Mouse (Mus musculus) kidney, adult 2 months (tissue): ENCODE measurements around the gene Fkbp3. TPM values are rescaled to one million over a fixed set of nuclear protein-coding genes. Genes with fewer than 3 reads are reported as not detected.
A peak's percentile ranks its signal among the peaks of the same experiment; 100 is the strongest.

Experiments
- DNase-seq: peaks from one replicate; pipeline ENCODE4 v3.0.0; 2021
- H3K27ac ChIP-seq: fragments of 200-500 bp; 2 replicates; pipeline ENCODE4 v1.5.1; 2012; ENCODE audit warnings: low read depth, low read length, control low read depth, inconsistent platforms; ENCODE audit not compliant: insufficient read depth
- H3K27me3 ChIP-seq: fragments of 200-500 bp; replicated peaks from 2 replicates; pipeline ENCODE4 v1.6.1; 2012; ENCODE audit warnings: mild to moderate bottlenecking, moderate library complexity, low read length, inconsistent platforms; ENCODE audit not compliant: control insufficient read depth, insufficient read depth
- H3K36me3 ChIP-seq: fragments of 200-500 bp; 2 replicates; pipeline ENCODE4 v1.6.1; 2012; ENCODE audit warnings: mild to moderate bottlenecking, moderate library complexity, low read length, inconsistent platforms; ENCODE audit not compliant: control insufficient read depth, insufficient read depth
- H3K4me1 ChIP-seq: fragments of 200-500 bp; 2 replicates; pipeline ENCODE4 v1.6.1; 2011; ENCODE audit warnings: low read length; ENCODE audit not compliant: control insufficient read depth, insufficient read depth
- H3K4me3 ChIP-seq: fragments of 200-500 bp; 2 replicates; pipeline ENCODE4 v1.5.1; 2011; ENCODE audit warnings: mild to moderate bottlenecking, low read depth, low read length, control low read depth; ENCODE audit not compliant: insufficient read depth
- CTCF ChIP-seq: fragments of 200-500 bp; conservative IDR thresholded peaks from 2 replicates; pipeline ENCODE4 v1.5.1; 2011; ENCODE audit warnings: low read depth, mild to moderate bottlenecking, control low read depth, low read length, moderate library complexity, mixed read lengths; ENCODE audit not compliant: insufficient read depth, insufficient read length
- POLR2A ChIP-seq: fragments of 200-500 bp; IDR thresholded peaks from one replicate; pipeline ENCODE4 v1.6.1; 2011; ENCODE audit warnings: low read depth, low read length, control low read depth
- WGBS: fragments of 180-500 bp; shearing (Covaris S2); methylation state at CpG from one replicate; pipeline ENCODE4 v1.1.7; 2018; 5-methylcytosine and 5-hydroxymethylcytosine counted together
- polyA plus RNA-seq: library from polyadenylated mRNA; depleted of rRNA; stranded (reverse); fragments of >200 nt; gene quantifications from 2 replicates; pipeline ENCODE4 v1.2.3, GENCODE M21; 2012

The Fkbp3 gene
- polyA plus RNA-seq, 1 experiment: 80.3 TPM

DNA sequence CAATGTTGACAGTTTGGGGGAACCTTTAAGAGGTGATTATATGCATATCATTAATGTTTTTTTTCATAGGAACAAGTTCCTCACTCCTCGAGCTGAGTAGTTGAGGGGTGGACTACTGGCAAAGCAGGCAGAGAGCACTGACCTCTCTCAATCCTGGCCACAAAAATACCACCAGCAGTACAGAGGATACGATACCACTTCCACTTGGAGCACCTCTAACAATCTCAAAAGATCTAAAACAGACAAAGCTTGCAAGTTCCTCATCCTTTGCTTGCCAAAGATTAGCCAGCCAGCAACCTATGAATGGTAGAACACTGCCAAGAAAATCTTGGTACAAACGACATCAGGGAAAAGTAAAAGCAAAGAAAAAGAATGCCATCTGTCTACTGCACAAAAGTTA lies 7.6 kb downstream of the Fkbp3 start:
- no peak for DNase-seq
- no peak overlapping the region for H3K27ac ChIP-seq
- 30% methylated on average over 3 of the region's 3 CpGs for WGBS
- H3K4me1 ChIP-seq: no peaks in the 10 kb centered on the region
- H3K27me3 ChIP-seq: no peaks in the 10 kb centered on the region
- no peaks in the 10 kb centered on the region; the same call in none of the 2 replicates for H3K36me3 ChIP-seq
- TF ChIP-seq CTCF: no peak
- no peak for TF ChIP-seq POLR2A
- no peak overlapping the region for H3K4me3 ChIP-seq

GRCm38 (mm10) chr12:65065241-65065640 lies 8.6 kb downstream of the Fkbp3 start:
- no peak for TF ChIP-seq POLR2A
- TF ChIP-seq CTCF: no peak
- Histone ChIP-seq H3K27ac (no peak overlapping the region), H3K27me3 (no peaks in the 10 kb centered on the region), H3K4me1 (no peaks in the 10 kb centered on the region), H3K36me3 (peaks cover 3% of the 10 kb centered on the region), H3K4me3 (no peak overlapping the region)
- DNase-seq: no peak
- 28% methylated on average over 2 of the region's 2 CpGs for WGBS

- no peaks in the 10 kb centered on the region for H3K27me3 ChIP-seq
- no peak overlapping the region for H3K4me3 ChIP-seq
- TF ChIP-seq POLR2A (no peak), CTCF (no peak)
- no peaks in the 10 kb centered on the region for H3K4me1 ChIP-seq
- peaks cover 4% of the 10 kb centered on the region for H3K36me3 ChIP-seq
- no peak overlapping the region for H3K27ac ChIP-seq
- no peak for DNase-seq
Observed at GRCm38 (mm10) chr12:65061082-65061481, 12.7 kb downstream of the Fkbp3 start.

DNA sequence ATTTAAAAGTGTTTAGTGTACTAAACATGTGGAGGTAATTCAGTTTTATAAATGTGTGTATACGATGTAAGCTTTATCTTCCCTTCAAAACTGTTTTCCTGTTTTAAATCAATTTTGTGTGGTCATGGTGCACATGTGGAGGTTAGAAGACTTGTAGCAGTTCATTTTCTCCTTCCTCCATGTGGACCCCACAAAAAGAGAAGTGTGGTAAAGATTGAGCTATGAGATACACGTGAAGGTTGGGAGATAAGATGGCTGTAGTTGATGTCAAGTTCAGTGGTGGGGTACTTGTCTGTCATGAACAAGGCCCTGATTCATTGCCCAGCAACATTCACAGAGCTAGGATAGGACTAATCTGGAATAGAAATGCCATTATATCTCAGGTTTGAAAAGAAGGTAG lies 15.6 kb downstream of the Fkbp3 start:
- Histone ChIP-seq H3K4me3 (no peak overlapping the region), H3K4me1 (no peaks in the 10 kb centered on the region), H3K36me3 (peaks cover 4% of the 10 kb centered on the region), H3K27ac (no peak overlapping the region), H3K27me3 (no peaks in the 10 kb centered on the region)
- TF ChIP-seq CTCF (no peak), POLR2A (no peak)
- WGBS: 78% methylated on average over 2 of the region's 2 CpGs
- no peak for DNase-seq

GRCm38 (mm10) chr12:65048799-65049198 lies 25.0 kb downstream of the Fkbp3 start:
- no peak for DNase-seq
- no peaks in the 10 kb centered on the region for H3K27me3 ChIP-seq
- H3K4me1 ChIP-seq: no peaks in the 10 kb centered on the region
- peaks cover 3% of the 10 kb centered on the region for H3K36me3 ChIP-seq
- TF ChIP-seq CTCF: no peak
- no peak for TF ChIP-seq POLR2A
- H3K4me3 ChIP-seq: no peak overlapping the region
- no peak overlapping the region for H3K27ac ChIP-seq

DNA sequence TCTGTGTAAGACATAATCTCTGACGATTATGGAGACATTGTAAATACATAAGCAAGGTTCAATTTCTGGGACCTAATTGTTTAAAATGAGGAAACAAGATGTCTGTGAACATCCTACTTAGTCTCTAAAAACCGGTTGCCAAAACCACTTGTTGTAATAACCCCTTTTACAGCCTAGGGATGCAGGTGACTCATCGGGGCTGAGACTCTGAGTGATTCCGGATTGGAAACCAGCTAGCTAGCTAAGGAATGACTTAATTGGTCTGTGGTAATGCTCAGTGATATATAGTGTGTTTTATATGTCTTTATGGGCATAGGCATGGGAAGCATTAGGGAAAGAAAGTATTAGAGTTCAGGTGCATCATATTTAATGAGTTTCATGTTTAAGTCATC lies 36.3 kb downstream of the Fkbp3 start:
- no peak for DNase-seq
- no peak overlapping the region for H3K27ac ChIP-seq
- H3K36me3 ChIP-seq: no peaks in the 10 kb centered on the region
- H3K4me3 ChIP-seq: peak overlapping the region; percentile 100; the same call in 1 of the 2 replicates
- WGBS: 3% methylated on average over 4 of the region's 4 CpGs
- TF ChIP-seq POLR2A (no peak), CTCF (no peak)
- no peaks in the 10 kb centered on the region for H3K27me3 ChIP-seq
- peaks cover 2% of the 10 kb centered on the region; the same call in 1 of the 2 replicates for H3K4me1 ChIP-seq

DNA sequence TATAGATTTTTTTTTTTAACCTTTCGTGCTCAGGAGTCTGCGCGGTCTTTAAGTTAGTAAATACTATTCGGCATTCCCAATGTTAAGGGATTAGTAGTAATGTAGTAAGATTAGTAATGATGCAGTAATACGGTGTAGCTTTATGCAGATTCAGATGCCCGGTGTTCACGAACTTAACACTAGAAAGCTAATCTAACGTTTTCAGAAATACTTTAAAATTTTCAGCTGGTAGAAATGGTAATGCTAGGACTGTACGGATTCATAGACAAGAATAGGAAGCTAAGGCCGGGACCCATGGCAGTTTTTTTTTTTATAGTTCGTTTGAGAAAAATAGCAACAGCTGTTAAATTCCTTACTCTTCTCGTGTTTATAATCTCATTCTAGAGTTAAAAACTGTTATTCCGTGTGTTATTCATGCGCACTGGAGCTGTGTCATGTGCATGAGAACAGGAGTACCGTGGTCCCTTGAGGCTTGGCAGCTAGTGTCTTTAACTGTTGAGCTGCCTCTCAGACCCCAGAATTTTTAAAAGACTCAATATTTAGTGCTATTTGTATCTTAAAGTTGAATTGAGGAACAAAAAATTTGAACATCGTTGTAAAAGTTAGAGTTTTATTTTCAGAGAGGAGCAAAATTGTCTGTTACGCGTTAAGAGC lies 36.8 kb downstream of the Fkbp3 start:
- H3K27me3 ChIP-seq: no peaks in the 10 kb centered on the region
- H3K27ac ChIP-seq: no peak overlapping the region
- H3K4me3 ChIP-seq: peak overlapping the region; percentile 100
- TF ChIP-seq CTCF: no peak
- no peak for TF ChIP-seq POLR2A
- WGBS: 7% methylated on average over 18 of the region's 18 CpGs
- H3K4me1 ChIP-seq: peaks cover 2% of the 10 kb centered on the region; the same call in 1 of the 2 replicates
- DNase-seq: peak; percentile 5
- no peaks in the 10 kb centered on the region for H3K36me3 ChIP-seq
